Mouse (Mus musculus): ENCODE results near the gene Ccdc115.

Gene Ccdc115

DNA sequence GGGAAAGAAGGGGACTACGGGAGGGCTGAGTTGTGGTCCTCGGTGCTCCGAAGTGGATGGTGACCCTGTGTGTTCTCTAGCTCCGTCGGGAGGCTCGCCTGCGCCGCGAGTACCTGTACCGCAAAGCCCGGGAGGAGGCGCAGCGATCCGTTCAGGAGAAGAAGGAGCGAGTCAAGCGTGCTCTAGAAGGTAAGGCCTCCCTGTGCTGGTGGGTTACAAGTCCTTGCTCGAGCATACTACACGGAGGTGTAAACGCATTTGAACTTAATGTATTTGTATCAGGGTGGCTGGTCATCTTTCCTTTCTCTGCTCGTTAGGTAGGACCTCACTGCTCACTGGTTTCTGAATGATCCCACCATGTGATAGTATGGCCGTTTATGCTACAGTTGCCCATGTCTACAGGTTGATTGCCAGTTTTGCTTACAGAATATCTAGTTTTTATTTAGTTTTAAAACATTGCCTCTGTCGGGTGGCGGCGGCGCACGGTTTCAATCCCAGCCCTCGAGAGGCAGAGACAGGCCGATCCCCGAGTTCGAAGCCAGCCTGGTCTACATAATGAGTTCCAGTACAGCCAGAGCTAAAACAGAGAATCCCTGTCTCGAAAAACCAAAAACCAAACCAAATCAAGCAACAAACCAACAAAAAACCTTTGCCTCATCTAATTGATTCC is 624 bp upstream of the Ccdc115 start:
- in situ Hi-C loops (cut with MboI, MseI): loop anchor here (5.0 kb wide), 1 partner anchor 47 kb away; no protein-coding TSS in a partner anchor

DNA sequence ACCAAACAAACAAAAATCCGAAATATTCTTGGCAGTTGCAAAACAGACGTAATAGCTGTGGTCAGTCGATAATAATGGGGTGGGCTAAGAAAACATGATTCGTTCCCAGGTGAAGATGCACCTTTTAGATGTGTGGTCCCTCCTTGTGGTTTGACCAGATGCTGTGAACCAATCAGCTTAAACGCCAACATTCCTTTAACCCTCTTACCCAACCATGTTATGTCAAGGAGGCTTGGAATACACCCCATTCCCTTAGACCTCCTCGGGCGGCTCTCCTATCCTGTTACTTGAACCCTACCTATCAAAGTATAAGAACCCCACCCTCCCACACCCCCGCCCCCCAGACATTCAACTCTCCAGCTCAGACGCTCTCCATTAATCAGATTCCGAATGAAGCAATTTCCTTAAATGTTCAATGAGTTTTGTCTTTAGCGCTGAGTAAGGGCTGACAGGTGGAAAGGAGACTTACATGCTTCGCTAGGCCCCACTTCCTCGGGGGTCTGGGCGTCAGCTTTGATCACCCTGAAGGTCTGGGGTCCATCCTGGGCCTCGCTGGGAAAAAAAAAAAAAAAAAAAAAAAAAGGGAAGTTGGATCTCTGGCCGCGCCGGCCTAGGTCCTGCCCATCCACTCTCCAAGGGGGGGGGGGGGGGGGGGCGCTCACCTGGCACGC is 956 bp downstream of the Ccdc115 start:
- in situ Hi-C loops (cut with MboI, MseI): loop anchor here (5.0 kb wide), 1 partner anchor 49 kb away; no protein-coding TSS in a partner anchor

DNA sequence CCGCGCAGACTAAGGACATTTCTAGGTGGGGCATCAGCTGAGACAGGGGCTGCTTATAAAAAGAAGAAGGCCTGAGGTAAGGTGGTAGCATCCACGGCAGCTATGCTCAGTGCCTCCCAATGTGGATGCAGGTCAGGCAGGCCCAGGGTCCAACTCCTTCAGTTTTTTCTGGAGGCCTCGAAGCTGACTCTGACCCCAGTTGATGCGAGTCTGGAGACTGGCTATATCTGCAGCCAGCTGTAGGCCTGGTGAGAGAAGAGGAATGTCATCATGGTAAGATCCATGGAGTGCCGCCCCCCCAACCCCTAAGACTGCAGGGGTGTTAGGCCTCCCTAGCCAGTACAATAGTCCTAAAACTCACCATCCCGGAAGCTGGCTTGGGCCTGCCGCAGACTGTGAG is 2.1 kb downstream of the Ccdc115 start:
- in situ Hi-C loops (cut with MboI, MseI): loop anchor here (5.0 kb wide), 1 partner anchor 50 kb away; no protein-coding TSS in a partner anchor

DNA sequence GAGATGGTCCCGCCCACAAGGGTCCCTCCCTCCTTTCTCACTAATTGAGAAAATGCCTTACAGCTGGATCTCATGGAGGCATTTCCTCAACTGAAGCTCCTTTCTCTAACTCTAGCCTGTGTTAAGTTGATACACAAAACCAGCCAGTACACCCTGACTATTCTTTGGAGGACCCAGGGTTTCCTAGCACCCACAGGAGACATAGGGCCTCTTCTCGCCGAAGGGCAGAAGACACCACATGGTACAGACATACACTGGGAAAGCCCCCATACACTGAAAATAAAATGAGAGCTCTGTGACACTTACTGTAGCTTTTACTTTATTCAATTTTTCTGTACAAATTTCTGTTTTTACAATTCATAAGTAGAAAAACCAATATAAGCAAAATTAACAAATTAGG is 3.1 kb downstream of the Ccdc115 start:
- in situ Hi-C loops (cut with MboI, MseI): loop anchor here (5.0 kb wide), 1 partner anchor 51 kb away; no protein-coding TSS in a partner anchor

DNA sequence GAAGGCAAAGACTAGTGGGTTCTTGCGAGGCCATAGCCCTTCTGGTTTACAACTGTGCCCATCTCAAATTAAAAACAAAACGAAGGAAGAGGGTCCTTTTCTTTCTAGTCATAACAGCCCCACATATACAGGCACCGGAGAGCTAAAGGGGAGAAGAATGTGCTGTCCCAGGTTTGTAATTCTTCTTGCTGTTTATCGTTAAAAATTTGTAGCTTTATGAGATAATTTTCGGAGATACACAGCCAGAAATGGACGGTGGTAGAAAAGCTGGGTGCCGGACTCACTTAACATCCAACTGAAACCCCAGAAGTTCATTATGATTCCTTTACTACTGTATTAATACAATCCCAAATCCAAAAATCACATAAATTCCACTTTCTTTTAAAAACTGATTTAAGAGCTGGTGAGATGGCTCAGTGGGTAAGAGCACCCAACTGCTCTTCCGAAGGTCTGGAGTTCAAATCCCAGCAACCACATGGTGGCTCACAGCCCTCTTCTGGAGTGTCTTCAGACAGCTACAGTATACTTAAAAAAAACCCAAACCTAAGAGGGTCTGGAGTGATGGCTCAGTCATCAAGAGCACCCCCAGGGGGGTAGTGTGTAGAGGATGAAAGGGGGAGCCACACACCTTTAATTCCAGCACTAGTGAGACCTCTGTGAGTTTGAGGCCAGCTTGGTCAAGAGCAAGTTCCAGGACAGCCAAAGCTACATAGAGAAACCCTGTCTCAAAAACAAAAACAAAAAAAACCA is 3.9 kb downstream of the Ccdc115 start:
- in situ Hi-C loops (cut with MboI, MseI): loop anchor here (5.0 kb wide), 1 partner anchor 52 kb away; no protein-coding TSS in a partner anchor

DNA sequence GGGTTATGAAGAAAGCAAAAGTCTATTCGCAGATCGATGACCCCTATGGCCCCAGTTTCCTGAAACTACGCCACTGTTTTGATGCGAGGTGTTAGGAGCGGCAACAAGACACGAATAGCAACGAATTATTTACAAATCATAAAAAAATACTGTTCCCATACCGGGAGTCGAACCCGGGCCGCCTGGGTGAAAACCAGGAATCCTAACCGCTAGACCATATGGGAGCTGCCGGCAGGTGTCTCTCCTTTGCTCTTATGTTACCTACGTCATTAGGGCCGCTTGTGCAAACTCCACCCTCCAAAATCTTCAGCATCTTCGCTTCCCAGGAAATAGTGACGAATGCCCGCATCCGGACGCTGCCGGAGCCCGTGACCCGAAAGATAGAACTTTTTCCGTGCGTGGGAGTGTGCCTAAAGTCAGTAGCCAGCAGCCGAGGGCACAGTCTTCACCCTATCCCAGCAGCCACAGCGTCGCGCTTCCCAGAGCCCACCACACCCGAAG is 4.8 kb downstream of the Ccdc115 start:
- in situ Hi-C loops (cut with MboI, MseI): loop anchor here (5.0 kb wide), 1 partner anchor 53 kb away; no protein-coding TSS in a partner anchor

DNA sequence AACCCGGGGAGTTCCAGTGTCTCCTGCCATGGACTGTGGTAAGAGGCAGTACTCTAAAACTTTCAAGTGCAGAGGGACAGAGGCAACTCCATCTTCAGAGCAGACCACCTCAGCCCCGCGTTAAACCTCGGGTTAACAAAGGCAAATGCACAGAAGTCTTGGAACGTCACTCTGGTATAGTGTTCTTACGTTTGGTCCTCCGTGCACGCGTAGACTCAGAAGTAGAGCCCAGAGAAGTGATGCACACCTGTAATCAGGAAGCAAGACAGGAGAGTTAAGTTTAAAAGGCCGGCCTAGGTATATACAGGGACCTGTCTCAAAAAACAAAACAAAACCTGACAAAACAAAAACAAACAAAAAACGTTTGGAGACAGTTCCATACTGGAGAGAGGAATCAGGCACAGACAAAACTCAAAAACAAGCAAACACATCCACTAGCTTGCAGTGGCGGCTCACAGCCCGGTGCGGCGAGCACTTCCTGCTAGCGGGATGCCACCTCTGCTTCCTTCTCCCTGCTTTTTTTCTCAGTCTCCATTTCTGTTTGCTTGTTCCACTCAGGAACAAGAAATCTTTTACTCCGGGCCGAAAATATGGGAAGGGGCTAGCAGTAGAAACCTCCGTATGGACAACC is 5.5 kb downstream of the Ccdc115 start:
- in situ Hi-C loops (cut with MboI, MseI): no loop called here

DNA sequence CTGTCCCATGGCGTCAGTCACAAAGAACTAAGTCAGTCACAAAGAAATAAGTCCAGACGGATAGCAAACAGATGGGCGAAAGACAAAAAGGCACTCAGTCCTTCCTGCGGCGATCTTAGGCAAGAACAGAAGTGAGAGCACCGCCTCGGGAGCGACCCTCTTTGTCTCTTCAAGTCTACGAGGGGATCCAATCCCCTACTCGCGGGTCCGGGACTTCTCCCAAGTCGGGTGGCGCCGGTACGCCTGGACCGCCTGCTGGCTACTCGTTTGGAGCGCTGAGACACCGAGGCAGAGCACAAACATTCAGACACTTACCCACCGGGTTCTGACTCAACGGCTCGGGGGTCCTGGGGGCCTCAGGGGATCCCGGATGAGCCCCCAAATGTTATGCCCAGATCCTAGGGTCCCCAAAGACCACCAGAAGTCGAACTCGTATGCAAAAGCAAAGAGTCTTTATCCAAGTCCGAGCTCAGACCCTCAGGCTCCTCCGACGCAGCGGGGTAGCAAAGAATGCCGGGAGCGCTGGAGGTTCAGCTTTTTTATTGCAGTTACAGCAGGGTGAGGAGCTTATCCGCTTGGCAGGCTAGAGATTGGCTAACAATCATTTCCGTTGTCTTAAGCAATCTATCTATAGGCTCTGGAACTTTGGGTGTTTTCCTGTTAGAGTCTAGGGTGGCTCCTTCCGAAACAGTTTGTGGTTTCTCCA is 6.5 kb downstream of the Ccdc115 start:
- in situ Hi-C loops (cut with MboI, MseI): no loop called here

DNA sequence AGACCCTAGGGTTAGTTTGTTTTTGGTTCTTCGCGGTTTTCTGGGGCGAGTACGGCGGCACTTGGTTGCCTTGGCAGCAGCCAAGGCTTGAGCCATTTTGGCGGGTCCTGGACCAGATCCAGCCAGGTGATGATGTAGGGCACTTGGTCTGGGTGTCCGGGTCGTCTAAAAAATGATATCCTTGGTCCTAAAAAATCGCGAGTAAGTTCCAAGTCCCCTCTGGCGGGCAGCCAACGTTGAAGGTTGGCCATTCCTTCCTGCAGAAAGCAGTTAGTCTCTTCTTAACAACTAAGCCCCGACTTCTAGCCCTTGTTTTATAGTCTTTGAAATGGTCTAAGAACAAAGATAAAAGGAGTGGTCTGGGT is 7.1 kb downstream of the Ccdc115 start:
- in situ Hi-C loops (cut with MboI, MseI): no loop called here

DNA sequence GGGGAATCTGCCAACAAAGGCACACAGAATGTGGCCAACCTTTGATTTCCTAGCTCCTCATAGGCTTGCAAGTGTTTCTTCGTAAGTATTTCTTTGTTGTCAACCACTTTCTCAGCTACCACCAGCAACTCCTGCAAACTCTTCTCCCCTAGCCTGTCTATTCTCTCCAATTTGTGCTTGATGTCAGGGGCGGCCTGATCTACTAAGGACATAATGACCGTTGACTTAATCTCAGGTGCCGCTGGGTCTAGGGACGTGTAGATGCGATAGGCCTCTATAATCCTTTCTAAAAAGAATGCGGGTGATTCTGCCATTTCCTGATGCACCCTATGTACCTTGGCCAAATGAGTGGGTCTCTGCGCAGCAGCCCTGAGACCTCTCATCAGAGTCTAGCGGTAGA is 8.0 kb downstream of the Ccdc115 start:
- in situ Hi-C loops (cut with MboI, MseI): no loop called here

DNA sequence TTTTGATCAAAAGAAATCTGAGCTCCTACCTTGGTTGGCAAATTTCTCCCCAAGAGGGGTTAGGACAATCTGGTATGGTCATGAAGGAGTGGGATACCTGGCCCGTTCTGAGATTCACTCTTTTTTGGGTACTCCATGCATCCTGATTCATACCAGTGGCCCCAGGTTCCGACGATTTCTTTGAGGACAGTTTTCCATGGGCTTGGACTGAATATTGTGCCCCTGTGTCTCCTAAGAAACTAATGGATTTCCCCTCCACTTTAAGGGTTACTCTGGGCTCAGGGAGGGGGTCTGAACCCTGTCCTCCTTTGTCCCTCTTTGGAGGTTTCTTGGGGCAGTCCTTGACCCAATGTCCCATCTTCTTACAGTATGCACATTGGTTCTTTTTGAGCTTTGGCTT is 8.5 kb downstream of the Ccdc115 start:
- in situ Hi-C loops (cut with MboI, MseI): no loop called here

DNA sequence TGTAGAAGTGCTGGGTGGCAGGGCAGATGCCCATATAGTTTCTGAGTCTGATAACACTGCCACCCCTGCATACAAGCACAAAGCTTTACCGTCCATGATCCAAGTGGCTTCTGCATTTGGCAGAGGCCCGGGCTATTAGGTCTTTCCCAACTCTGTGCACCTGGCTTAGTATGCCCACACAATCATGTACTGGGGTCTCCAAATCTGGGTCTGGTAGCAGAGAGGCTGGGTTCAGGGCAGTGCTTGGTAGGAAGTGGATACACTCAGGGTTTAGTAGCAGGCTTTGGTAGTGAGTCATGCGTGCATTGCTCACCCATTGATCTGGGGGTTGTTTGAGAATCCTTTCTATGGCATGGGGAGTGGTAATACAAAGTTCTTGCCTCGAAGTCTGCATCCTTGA is 10.2 kb downstream of the Ccdc115 start:
- in situ Hi-C loops (cut with MboI, MseI): no loop called here

DNA sequence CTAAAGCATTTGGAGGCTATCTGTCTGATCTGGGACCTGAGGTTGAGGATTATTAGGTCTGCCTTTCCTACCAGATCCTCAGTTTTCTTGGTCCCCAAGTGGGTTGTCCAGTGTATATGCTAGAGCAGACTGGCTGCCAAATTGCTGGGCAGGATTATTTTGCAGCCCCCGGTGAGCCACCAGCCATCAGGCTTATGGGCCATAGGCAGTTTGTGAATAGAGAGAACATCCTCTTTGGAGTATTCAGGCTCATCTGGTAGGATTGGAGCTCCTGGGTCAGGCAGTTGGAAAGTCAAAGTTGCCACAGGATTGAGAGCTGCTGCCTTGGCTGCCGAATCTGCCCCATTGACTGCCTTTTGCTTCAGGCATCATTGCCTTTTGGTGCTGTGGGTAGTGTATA is 11.0 kb downstream of the Ccdc115 start:
- in situ Hi-C loops (cut with MboI, MseI): no loop called here

DNA sequence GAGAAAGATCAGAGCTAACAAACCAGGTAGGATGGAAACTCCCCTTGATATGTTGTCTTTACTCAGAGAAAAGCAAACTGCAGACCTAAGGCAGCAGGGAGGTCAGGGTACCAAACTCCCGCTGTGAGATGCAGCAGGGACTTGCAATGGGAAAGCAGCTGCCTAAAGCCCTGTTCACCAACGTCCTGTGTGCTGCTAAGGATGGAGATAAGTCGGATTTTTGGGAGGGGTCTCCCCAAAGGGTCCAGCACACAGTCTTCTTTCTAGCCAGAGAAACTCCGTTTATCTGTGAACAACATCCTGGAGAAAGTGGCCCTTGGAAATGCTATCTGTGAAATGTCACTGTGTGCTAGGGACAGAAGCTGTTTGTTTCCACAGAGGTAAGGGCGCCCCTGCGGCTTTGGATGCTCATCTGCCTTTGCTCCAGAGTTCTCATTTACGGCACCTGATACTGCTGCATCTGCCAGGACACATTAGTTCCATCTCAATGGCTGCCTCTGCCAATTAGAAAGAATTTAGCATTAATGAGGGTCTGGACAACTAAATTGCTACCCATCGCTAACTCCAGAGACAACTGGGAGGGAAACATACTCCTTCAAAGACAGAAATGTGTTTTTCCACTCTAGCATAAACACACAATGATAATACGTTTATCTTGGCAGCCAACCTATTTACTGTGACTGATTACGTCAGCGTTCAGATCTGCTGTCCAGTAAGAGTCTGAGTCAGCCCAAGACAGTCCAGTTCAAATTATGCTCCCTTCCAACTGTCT is 40.1 kb downstream of the Ccdc115 start:
- in situ Hi-C loops (cut with MboI, MseI): no loop called here

DNA sequence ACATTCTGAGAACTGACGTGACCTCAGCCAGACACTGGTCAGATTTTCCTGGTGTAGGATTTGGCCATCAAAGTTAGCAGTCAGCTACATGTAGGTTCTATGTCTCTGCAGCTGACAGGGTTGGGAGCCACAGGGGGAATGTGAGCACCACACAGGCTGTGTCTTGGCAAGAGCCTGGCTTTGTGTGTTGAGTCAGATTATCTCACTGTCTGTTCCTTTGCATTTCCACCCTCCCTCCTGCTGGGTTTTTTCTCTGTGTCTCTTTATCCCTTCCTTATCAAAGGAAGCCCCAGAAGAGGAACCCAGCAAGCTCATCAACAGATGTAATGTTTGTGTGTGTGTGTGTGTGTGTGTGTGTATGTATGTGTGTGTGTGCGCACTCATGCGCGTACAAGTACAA is 43.2 kb downstream of the Ccdc115 start:
- in situ Hi-C loops (cut with MboI, MseI): no loop called here

DNA sequence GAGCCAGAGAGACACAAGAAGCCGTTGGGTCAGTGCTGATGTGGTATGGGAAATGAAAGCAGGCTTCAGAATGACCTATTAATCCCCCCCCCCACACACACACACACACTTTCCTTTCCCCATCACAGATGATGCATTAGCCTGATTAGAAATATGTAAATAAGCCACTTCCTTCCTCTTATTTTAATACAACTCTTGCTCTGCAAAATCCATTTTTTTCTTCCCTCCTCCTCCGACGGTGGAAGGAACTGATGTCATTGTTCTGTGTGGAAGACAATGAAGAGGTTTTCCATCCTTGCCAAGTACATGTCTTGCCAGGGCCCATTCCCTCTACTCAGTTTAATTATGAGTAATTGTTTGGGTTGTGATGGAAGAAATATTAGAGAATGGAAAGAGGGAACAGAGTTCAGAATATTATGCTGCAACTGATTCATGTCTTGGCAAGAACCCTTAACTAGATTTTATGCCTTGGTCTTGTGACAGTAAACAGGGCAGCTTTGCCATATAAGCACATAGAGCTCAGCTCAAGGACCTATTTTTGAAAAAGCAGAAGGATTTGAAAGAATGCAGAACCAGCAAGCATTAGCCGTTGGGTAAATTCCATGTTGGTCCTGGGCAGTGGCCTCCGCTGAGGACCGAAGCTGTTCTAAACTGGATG is 50.1 kb downstream of the Ccdc115 start:
- in situ Hi-C loops (cut with MboI, MseI): no loop called here

DNA sequence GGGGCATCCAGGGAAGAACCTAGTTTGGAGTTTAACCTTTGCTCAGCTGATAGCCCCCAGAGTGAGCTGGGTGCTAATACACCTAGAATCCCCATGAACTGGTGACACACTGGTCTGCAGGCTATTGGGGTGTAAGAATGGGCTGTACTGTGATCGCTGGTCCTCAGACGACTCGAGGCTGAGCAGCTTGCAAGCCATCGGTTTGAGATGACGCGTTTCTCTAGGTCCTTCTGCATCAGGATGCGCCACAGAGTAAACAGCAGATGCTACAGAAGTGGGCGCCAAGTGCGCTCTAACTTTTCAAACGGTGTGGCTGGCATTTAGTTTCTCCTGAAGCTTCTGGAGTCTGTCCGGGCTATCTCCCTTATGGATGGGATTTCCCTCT is 50.6 kb downstream of the Ccdc115 start:
- in situ Hi-C loops (cut with MboI, MseI): no loop called here

DNA sequence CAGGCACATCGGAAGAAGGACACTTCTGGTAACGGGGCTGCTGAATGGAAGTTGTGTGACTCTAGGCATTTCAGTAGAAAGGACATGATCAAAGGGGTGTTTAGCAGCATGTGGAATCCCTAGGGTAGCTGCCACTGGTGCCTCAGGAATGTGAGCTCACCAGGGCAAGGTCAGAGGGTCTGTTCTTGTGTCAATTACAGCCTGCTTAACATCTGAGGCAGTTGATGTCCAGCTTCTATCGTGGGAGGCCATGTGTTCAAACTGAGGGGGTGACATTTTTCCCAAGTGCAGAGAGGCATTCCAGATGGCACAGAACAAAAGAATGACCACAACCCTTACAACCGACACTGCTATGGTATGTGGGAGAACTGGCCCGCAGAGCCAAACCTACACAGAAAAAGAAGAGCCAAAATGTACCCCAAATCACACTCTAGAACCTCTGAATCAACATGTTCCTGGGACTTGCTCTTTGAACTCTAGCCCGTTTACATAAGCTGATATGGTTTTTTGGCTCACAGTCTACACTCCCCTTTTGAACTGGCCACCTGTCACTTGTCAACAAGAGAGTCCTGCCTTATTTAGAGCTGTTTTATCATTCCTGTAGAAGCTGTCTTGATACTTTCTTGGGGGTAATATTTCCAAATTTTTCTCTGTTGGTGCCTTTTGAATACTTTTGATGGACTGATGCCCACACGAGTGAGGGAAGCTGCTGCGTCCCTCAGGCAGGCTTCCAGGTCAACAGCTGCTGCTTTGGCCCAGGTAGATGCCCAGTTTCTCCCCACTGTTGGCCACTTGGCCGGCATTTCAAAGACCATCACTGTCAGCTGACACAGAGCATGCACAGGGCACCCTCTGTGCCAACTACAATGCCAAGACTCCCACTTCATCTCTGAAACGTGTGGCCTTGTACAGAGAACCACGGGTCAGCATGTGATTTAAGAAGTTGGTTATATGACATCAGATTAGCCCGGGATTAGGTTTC is 51.8 kb downstream of the Ccdc115 start:
- in situ Hi-C loops (cut with MboI, MseI): no loop called here

Measured in T-helper 1 cell (primary cell).